Mouse (Mus musculus): Measurements from ENCODE around the gene Prr15l. TPM values are rescaled to one million over a fixed set of nuclear protein-coding genes. Genes with fewer than 3 reads are reported as not detected.

The Prr15l gene
- polyA plus RNA-seq, 1 experiment, result not detected

GRCm38 (mm10) chr11:96908594-96908993 is 19.3 kb upstream of the Prr15l start:
- Histone ChIP-seq H3K4me3 (ENCODE audit: insufficient read depth, low read depth, low read length) (no peak overlapping the region), H3K27ac (replicated peaks; ENCODE audit: low read depth, low read length) (no peak overlapping the region), H3K4me1 (ENCODE audit: control insufficient read depth, insufficient read depth, insufficient read length, low read length) (no peaks in the 10 kb centered on the region)

- H3K27ac ChIP-seq (replicated peaks; ENCODE audit: low read depth, low read length), result no peak overlapping the region
- no peak overlapping the region for H3K4me3 ChIP-seq (ENCODE audit: insufficient read depth, low read depth, low read length)
- H3K4me1 ChIP-seq (ENCODE audit: control insufficient read depth, insufficient read depth, insufficient read length, low read length), result no peaks in the 10 kb centered on the region
Observed at GRCm38 (mm10) chr11:96910003-96910402, 17.9 kb upstream of the Prr15l start.

- Histone ChIP-seq H3K4me3 (ENCODE audit: insufficient read depth, low read depth, low read length) (no peak overlapping the region), H3K4me1 (ENCODE audit: control insufficient read depth, insufficient read depth, insufficient read length, low read length) (no peaks in the 10 kb centered on the region), H3K27ac (replicated peaks; ENCODE audit: low read depth, low read length) (no peak overlapping the region)
Observed at GRCm38 (mm10) chr11:96912682-96913081, 15.2 kb upstream of the Prr15l start.

GRCm38 (mm10) chr11:96916044-96916884 is 11.6 kb upstream of the Prr15l start, which contains the start of gene Cdk5rap3:
Gene Cdk5rap3 (minus strand): TSS chr11:96916496.
- Histone ChIP-seq H3K4me1 (ENCODE audit: control insufficient read depth, insufficient read depth, insufficient read length, low read length) (no peaks in the 10 kb centered on the region), H3K27ac (replicated peaks; ENCODE audit: low read depth, low read length) (peak within 1 kb of the TSS; percentile 26), H3K4me3 (ENCODE audit: insufficient read depth, low read depth, low read length) (peak within 1 kb of the TSS; percentile 75)

GRCm38 (mm10) chr11:96916885-96917396 is 11.0 kb upstream of the Prr15l start:
- H3K4me1 ChIP-seq (ENCODE audit: control insufficient read depth, insufficient read depth, insufficient read length, low read length), result no peaks in the 10 kb centered on the region
- peak overlapping the region; percentile 26; the same call in 1 of the 2 replicates for H3K27ac ChIP-seq (replicated peaks; ENCODE audit: low read depth, low read length)
- H3K4me3 ChIP-seq (ENCODE audit: insufficient read depth, low read depth, low read length), result peak overlapping the region; percentile 54

GRCm38 (mm10) chr11:96917415-96917814 is 10.5 kb upstream of the Prr15l start:
- Histone ChIP-seq H3K4me1 (ENCODE audit: control insufficient read depth, insufficient read depth, insufficient read length, low read length) (no peaks in the 10 kb centered on the region), H3K4me3 (ENCODE audit: insufficient read depth, low read depth, low read length) (no peak overlapping the region), H3K27ac (replicated peaks; ENCODE audit: low read depth, low read length) (no peak overlapping the region)

GRCm38 (mm10) chr11:96919003-96919402 is 8.9 kb upstream of the Prr15l start:
- Histone ChIP-seq H3K4me1 (ENCODE audit: control insufficient read depth, insufficient read depth, insufficient read length, low read length) (no peaks in the 10 kb centered on the region), H3K4me3 (ENCODE audit: insufficient read depth, low read depth, low read length) (no peak overlapping the region), H3K27ac (replicated peaks; ENCODE audit: low read depth, low read length) (no peak overlapping the region)

GRCm38 (mm10) chr11:96924861-96925260 is 3.0 kb upstream of the Prr15l start:
- Histone ChIP-seq H3K4me3 (ENCODE audit: insufficient read depth, low read depth, low read length) (no peak overlapping the region), H3K27ac (replicated peaks; ENCODE audit: low read depth, low read length) (no peak overlapping the region), H3K4me1 (ENCODE audit: control insufficient read depth, insufficient read depth, insufficient read length, low read length) (no peaks in the 10 kb centered on the region)

GRCm38 (mm10) chr11:96925469-96926148 is 2.3 kb upstream of the Prr15l start:
- Histone ChIP-seq H3K4me3 (ENCODE audit: insufficient read depth, low read depth, low read length) (no peak overlapping the region), H3K4me1 (ENCODE audit: control insufficient read depth, insufficient read depth, insufficient read length, low read length) (no peaks in the 10 kb centered on the region), H3K27ac (replicated peaks; ENCODE audit: low read depth, low read length) (no peak overlapping the region)

- no peak overlapping the region for H3K27ac ChIP-seq (replicated peaks; ENCODE audit: low read depth, low read length)
- H3K4me1 ChIP-seq (ENCODE audit: control insufficient read depth, insufficient read depth, insufficient read length, low read length), result no peaks in the 10 kb centered on the region
- H3K4me3 ChIP-seq (ENCODE audit: insufficient read depth, low read depth, low read length), result no peak overlapping the region
Observed at GRCm38 (mm10) chr11:96926587-96926986, 1.3 kb upstream of the Prr15l start.

GRCm38 (mm10) chr11:96928691-96929090 is 787 bp downstream of the Prr15l start:
- Histone ChIP-seq H3K27ac (replicated peaks; ENCODE audit: low read depth, low read length) (no peak overlapping the region), H3K4me3 (ENCODE audit: insufficient read depth, low read depth, low read length) (no peak overlapping the region)

GRCm38 (mm10) chr11:96929096-96929765 is 1.3 kb downstream of the Prr15l start:
- Histone ChIP-seq H3K27ac (replicated peaks; ENCODE audit: low read depth, low read length) (no peak overlapping the region), H3K4me3 (ENCODE audit: insufficient read depth, low read depth, low read length) (no peak overlapping the region), H3K4me1 (ENCODE audit: control insufficient read depth, insufficient read depth, insufficient read length, low read length) (no peaks in the 10 kb centered on the region)

More at GRCm38 (mm10) chr11:96928691-96929090, 787 bp downstream of the Prr15l start:
- H3K4me1 ChIP-seq (ENCODE audit: control insufficient read depth, insufficient read depth, insufficient read length, low read length), result no peaks in the 10 kb centered on the region

- no peak overlapping the region for H3K27ac ChIP-seq (replicated peaks; ENCODE audit: low read depth, low read length)
- H3K4me3 ChIP-seq (ENCODE audit: insufficient read depth, low read depth, low read length), result no peak overlapping the region
- H3K4me1 ChIP-seq (ENCODE audit: control insufficient read depth, insufficient read depth, insufficient read length, low read length), result peaks cover 3% of the 10 kb centered on the region; the same call in 1 of the 2 replicates
Observed at GRCm38 (mm10) chr11:96929766-96930331, 1.9 kb downstream of the Prr15l start.

GRCm38 (mm10) chr11:96931327-96932062 is 3.6 kb downstream of the Prr15l start:
- Histone ChIP-seq H3K4me1 (ENCODE audit: control insufficient read depth, insufficient read depth, insufficient read length, low read length) (peaks cover 3% of the 10 kb centered on the region; the same call in 1 of the 2 replicates), H3K4me3 (ENCODE audit: insufficient read depth, low read depth, low read length) (no peak overlapping the region), H3K27ac (replicated peaks; ENCODE audit: low read depth, low read length) (no peak overlapping the region)

Measured in brown adipose tissue, adult 24 weeks (tissue).